Mouse (Mus musculus) ES-E14 (cell line): ENCODE data around the gene Sec14l5.

Experiments
- CHD2 ChIP-seq: IDR thresholded peaks from 2 replicates; pipeline ENCODE4 v1.6.1; 2014; ENCODE audit warnings: mild to moderate bottlenecking, low read depth, low read length, inconsistent platforms
- HCFC1 ChIP-seq: IDR thresholded peaks from 2 replicates; pipeline ENCODE4 v1.6.1; 2012; ENCODE audit warnings: low read length, inconsistent platforms, borderline replicate concordance; ENCODE audit not compliant: insufficient read depth

GRCm38 (mm10) chr16:5203200-5203599 is 56.3 kb downstream of the Sec14l5 start:
- TF ChIP-seq CHD2 (no peak), HCFC1 (no peak)
